7 mouse cellular contexts compared by ENCODE assay signal in the genomic region with DNA sequence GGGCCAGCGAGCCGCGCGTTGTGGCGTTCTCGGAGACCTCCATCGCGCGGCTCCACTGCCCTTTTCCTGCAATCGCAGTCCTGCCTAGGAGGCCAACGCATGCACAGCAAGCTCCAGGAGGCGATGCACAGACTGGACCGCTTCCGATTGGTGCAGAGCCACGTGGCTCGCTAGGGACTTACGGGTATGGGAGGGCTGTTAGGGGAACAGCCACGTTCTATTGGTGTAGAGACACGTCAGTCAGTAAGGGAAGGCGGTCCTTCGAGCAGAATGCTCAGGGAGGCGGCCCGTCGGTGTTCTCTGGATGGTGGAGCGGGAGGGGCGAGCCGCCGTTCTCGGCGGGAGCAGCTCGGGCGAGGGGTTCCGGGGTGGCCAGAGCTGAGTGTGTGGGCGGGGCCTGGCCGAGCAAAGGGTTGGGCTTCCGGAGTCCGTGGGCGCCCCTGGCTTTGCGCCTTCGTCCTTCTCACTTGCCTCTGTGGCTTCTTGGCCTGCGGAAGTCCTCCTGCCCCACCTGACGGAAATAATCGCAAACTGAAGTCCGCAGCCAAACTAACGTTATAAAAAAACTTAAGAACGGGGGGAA. TPM values are rescaled to one million over a fixed set of nuclear protein-coding genes. Genes with fewer than 3 reads are reported as not detected.
DNase-seq lines count a peak whose midpoint lies in the region; ATAC-seq lines count a peak whose summit lies in the region.

A gene (minus strand): TSS at position 164 of the 583 bp plus-strand sequence.

- H3K9ac ChIP-seq in intestine, embryonic 16.5 days (ENCODE audit: low read depth, low read length): peak within 1 kb of the TSS; percentile 86
- peak within 1 kb of the TSS; percentile 76 for H3K9ac ChIP-seq in midbrain, embryonic 11.5 days (ENCODE audit: low read length)

- no peaks in the 10 kb centered on the region for H3K27me3 ChIP-seq in intestine, embryonic 16.5 days (replicated peaks; ENCODE audit: control insufficient read depth, insufficient read depth, low read length)
- no peaks in the 10 kb centered on the region for H3K27me3 ChIP-seq in midbrain, embryonic 11.5 days (ENCODE audit: control insufficient read depth, insufficient read depth, low read length)

- under 1% methylated on average over 46 of the region's 46 CpGs for WGBS in intestine, embryonic 16.5 days
- under 1% methylated on average over 46 of the region's 46 CpGs for WGBS in midbrain, embryonic 11.5 days

- H3K4me1 ChIP-seq in intestine, embryonic 16.5 days (ENCODE audit: control insufficient read depth, insufficient read depth, low read length): peaks cover 8% of the 10 kb centered on the region; the same call in 1 of the 2 replicates
- H3K4me1 ChIP-seq in midbrain, embryonic 11.5 days (ENCODE audit: control insufficient read depth, insufficient read depth, low read length): peaks cover 7% of the 10 kb centered on the region

- H3K4me2 ChIP-seq in intestine, embryonic 16.5 days (ENCODE audit: low read depth, low read length): peak within 1 kb of the TSS; percentile 84
- peak within 1 kb of the TSS; percentile 75 for H3K4me2 ChIP-seq in midbrain, embryonic 11.5 days

- peak within 1 kb of the TSS; percentile 97 for H3K27ac ChIP-seq in intestine, embryonic 16.5 days (ENCODE audit: low read length)
- peak within 1 kb of the TSS; percentile 58 for H3K27ac ChIP-seq in midbrain, embryonic 11.5 days (ENCODE audit: low read depth, low read length)

- peak within 1 kb of the TSS; percentile 79 for H3K4me3 ChIP-seq in intestine, embryonic 16.5 days (ENCODE audit: low read length)
- peak within 1 kb of the TSS; percentile 60 for H3K4me3 ChIP-seq in midbrain, embryonic 11.5 days (ENCODE audit: low read depth, low read length)

- peak; percentile 99 for DNase-seq in adrenal gland, adult 8-10 months
- peak; percentile 98 for DNase-seq in embryo, embryonic 9.5 days (ENCODE audit: extremely low spot score)
- peak; percentile 95 to 98 for DNase-seq in gastrocnemius, postnatal 4 days (ENCODE audit: low spot score in 2 of 2)
- peak; percentile 99 to 100 for DNase-seq in left cerebral cortex, postnatal 36 days (ENCODE audit: low spot score in 2 of 2)
- peak; percentile 100 for DNase-seq in midbrain, embryonic 11.5 days (ENCODE audit: low spot score, missing footprints)
- DNase-seq in skeletal muscle tissue, adult 2 months (ENCODE audit: low read depth, low spot score): peak; percentile 100

- intact Hi-C loops in left cerebral cortex, postnatal 36 days (cut with DNase I): loop anchor here (1.0 kb wide), 1 partner anchor 29 kb away; no protein-coding TSS in a partner anchor

- ATAC-seq in intestine, embryonic 16.5 days: peak; percentile 100
- peak; percentile 100 for ATAC-seq in midbrain, embryonic 11.5 days (ENCODE audit: low FRiP score)

- no peaks in the 10 kb centered on the region for H3K36me3 ChIP-seq in intestine, embryonic 16.5 days (ENCODE audit: control insufficient read depth, insufficient read depth, low read length)
- no peaks in the 10 kb centered on the region for H3K36me3 ChIP-seq in midbrain, embryonic 11.5 days (ENCODE audit: control insufficient read depth, insufficient read depth, low read length)

- no peaks in the 10 kb centered on the region for H3K9me3 ChIP-seq in intestine, embryonic 16.5 days (ENCODE audit: control insufficient read depth, low read length)
- H3K9me3 ChIP-seq in midbrain, embryonic 11.5 days (ENCODE audit: control insufficient read depth, low read length): no peaks in the 10 kb centered on the region

RNA-seq across cellular contexts. Expression of the gene that starts here (rescaled TPM):
- total RNA-seq in adrenal gland, adult 8-10 months (2022): 10 to 100 TPM; 11.4 to 16.4 (median 14.5) TPM
- 1 to 10 TPM; 5.9 to 6.1 TPM for total RNA-seq in gastrocnemius, postnatal 4 days (2021)
- 6.8 and 7.2 TPM in 2 replicates for polyA plus RNA-seq in intestine, embryonic 16.5 days (2015; fragmentation: Nextera tagmentation; extraction: Ambion mirVana)
- 1 to 10 TPM; 6.5 to 7.6 TPM for total RNA-seq in left cerebral cortex, postnatal 36 days (2021)
- polyA plus RNA-seq in midbrain, embryonic 11.5 days (2014; fragmentation: Nextera tagmentation; extraction: Ambion mirVana): 5.2 and 5.6 TPM in 2 replicates

Comparison
In these comparisons a context has a peak if more than half of its experiments do, and no peak if none do; other contexts are left out.
1. Peak in every context shown above with its lines: DNase-seq, ATAC-seq, H3K4me3 ChIP-seq and H3K27ac ChIP-seq.